Comparison of ENCODE assay signal across 28 mouse cellular contexts in the genomic region with DNA sequence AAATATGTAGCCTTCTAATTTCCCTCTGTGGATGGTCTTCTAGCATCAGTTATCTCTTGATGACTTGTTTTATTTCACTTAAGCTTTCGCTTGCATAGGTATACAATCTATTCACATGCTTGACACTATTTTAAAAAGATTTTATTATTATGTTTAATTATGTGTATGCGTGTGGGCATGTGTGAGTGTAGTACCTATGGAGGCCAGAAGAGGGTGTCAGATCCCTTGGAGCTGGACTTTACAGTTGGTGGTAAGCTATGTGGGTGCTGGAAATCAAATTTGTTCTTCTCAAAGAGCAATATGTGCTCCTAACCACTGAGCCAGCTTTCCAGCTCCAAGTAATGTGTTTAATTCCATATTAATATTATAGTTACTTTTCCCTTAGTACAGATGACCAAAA.
DNase-seq lines count a peak whose midpoint lies in the region; TF ChIP-seq lines count a peak whose summit lies in the region.
"Had no signal": no experiment of that assay in that cellular context is flagged by ENCODE, and none has a peak within 500 bp of the region (broad histone marks: within the 10 kb centered on the region; RNA-seq: fewer than 3 reads in every experiment).

No protein-coding gene starts in this region.

- H3K27ac ChIP-seq in heart, adult 2 months: no peak overlapping the region
- H3K27ac ChIP-seq in left cerebral cortex, adult 2 months: no peak overlapping the region
- H3K27ac ChIP-seq: embryonic facial prominence, embryonic 10.5 days; embryonic facial prominence, embryonic 15.5 days; forebrain, embryonic 12.5 days; heart, embryonic 10.5 days; heart, embryonic 15.5 days; hindbrain, embryonic 13.5 days; limb, embryonic 13.5 days; liver, embryonic 13.5 days; lung, embryonic 15.5 days; neural tube, embryonic 12.5 days; stomach, postnatal 0 days had no signal

- no peak for TF ChIP-seq EP300 in heart, adult 2 months (IDR thresholded peaks at IDR 0.05; ENCODE audit: insufficient read depth, low read depth, low read length)

- TF ChIP-seq CTCF in heart, adult 2 months (IDR thresholded peaks at IDR 0.05): 0 out of 2 replicates have a peak, but pooled peaks have one; percentile 5
- peak; percentile 6; the same call in 1 of the 2 replicates for TF ChIP-seq CTCF in left cerebral cortex, adult 2 months (IDR thresholded peaks at IDR 0.05)

- H3K4me3 ChIP-seq in heart, adult 2 months: no peak overlapping the region
- no peak overlapping the region for H3K4me3 ChIP-seq in left cerebral cortex, adult 2 months
- H3K4me3 ChIP-seq: embryonic facial prominence, embryonic 10.5 days; embryonic facial prominence, embryonic 15.5 days; forebrain, embryonic 12.5 days; heart, embryonic 10.5 days; heart, embryonic 15.5 days; hindbrain, embryonic 13.5 days; limb, embryonic 13.5 days; liver, embryonic 13.5 days; lung, embryonic 15.5 days; myocyte; neural tube, embryonic 12.5 days had no signal

- no peaks in the 10 kb centered on the region for H3K36me3 ChIP-seq in heart, adult 2 months (ENCODE audit: control insufficient read depth, insufficient read depth, low read length)
- H3K36me3 ChIP-seq: embryonic facial prominence, embryonic 10.5 days; embryonic facial prominence, embryonic 15.5 days; forebrain, embryonic 12.5 days; heart, embryonic 10.5 days; heart, embryonic 15.5 days; hindbrain, embryonic 13.5 days; limb, embryonic 13.5 days; liver, embryonic 13.5 days; lung, embryonic 15.5 days; neural tube, embryonic 12.5 days had no signal

- TF ChIP-seq POLR2A in heart, adult 2 months (IDR thresholded peaks at IDR 0.05; ENCODE audit: insufficient read depth, low read depth, low read length): no peak

- no peaks in the 10 kb centered on the region for H3K4me1 ChIP-seq in heart, adult 2 months (ENCODE audit: control insufficient read depth, insufficient read depth, low read length)
- H3K4me1 ChIP-seq: embryonic facial prominence, embryonic 10.5 days; embryonic facial prominence, embryonic 15.5 days; heart, embryonic 10.5 days; heart, embryonic 15.5 days; limb, embryonic 13.5 days; liver, embryonic 13.5 days; lung, embryonic 15.5 days; neural tube, embryonic 12.5 days had no signal

- H3K9ac ChIP-seq in heart, adult 2 months (ENCODE audit: low read depth, low read length): no peak overlapping the region
- H3K9ac ChIP-seq: embryonic facial prominence, embryonic 15.5 days; forebrain, embryonic 12.5 days; heart, embryonic 15.5 days; hindbrain, embryonic 13.5 days; limb, embryonic 13.5 days; liver, embryonic 13.5 days; lung, embryonic 15.5 days; neural tube, embryonic 12.5 days had no signal

- WGBS in heart, adult 2 months: 90% methylated on average over 2 of the region's 2 CpGs

- DNase-seq in heart, adult 2 months: no peak
- DNase-seq in heart, postnatal 36 days: no peak
- no peak for DNase-seq in left cerebral cortex, adult 2 months (ENCODE audit: extremely low spot score in 1 of 2, low spot score in 2 of 2)
- DNase-seq in left cerebral cortex, adult 9 months (ENCODE audit: low spot score in 2 of 2): no peak
- DNase-seq in ES-CJ7 (ENCODE audit: low read depth, low spot score): peak; percentile 21
- peak; percentile 28 for DNase-seq in ZHBTc4 (ENCODE audit: low read depth, low spot score)
- DNase-seq in left cerebral cortex, adult 11 months (ENCODE audit: low spot score): no peak
- DNase-seq: adrenal gland, postnatal 36 days; cerebellum, adult 18-20 months; cerebellum, postnatal 25 days; gastrocnemius, postnatal 14 days; kidney, adult 18-20 months; kidney, postnatal 4 days; liver, embryonic 13.5 days; right cerebral cortex, postnatal 4 days; thymus, adult 18-20 months; thymus, postnatal 25 days had no signal

- no peaks in the 10 kb centered on the region for H3K27me3 ChIP-seq in heart, adult 2 months (ENCODE audit: control insufficient read depth, insufficient read depth, low read length)
- H3K27me3 ChIP-seq: embryonic facial prominence, embryonic 15.5 days; forebrain, embryonic 12.5 days; heart, embryonic 15.5 days; hindbrain, embryonic 13.5 days; limb, embryonic 13.5 days; liver, embryonic 13.5 days; lung, embryonic 15.5 days; neural tube, embryonic 12.5 days had no signal

- intact Hi-C loops in heart, adult 2 months (cut with DNase I): no loop called here
- intact Hi-C loops in heart, postnatal 36 days (cut with DNase I): no loop called here
- intact Hi-C loops in left cerebral cortex, adult 2 months (cut with DNase I): no loop called here

- H3K79me2 ChIP-seq in heart, adult 2 months (replicated peaks; ENCODE audit: control insufficient read depth, insufficient read depth, low read length): no peaks in the 10 kb centered on the region

Comparison
In these comparisons a context has a peak if more than half of its experiments do, and no peak if none do; other contexts are left out.
1. DNase-seq: peak in ES-CJ7 (single experiment) and ZHBTc4 (single experiment); none in heart, adult 2 months (0 of 2), heart, postnatal 36 days (0 of 2), left cerebral cortex, adult 2 months (0 of 2), left cerebral cortex, adult 9 months (0 of 2) and left cerebral cortex, adult 11 months (single experiment).